Comparison of ENCODE assay signal across 21 mouse cellular contexts in the genomic region with DNA sequence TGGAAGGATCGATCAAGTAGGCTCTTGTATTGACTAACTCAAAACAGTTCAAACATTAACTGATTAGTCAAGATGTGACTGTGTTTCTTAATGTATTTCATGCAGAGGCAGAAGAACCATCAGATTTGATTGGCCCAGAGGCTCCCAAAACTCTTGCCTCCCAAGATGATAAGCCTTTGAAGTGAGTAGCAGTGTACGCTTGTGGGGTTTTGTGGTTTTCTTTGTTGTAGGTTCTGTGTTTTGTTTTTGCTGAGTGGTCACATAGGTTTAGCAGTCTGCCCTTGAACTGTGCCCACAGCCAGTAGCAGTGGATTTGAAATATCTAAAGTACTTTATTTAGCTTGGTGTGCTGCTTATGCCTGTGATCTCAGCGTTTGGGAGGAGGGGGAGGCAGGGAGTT. TPM values are rescaled to one million over a fixed set of nuclear protein-coding genes. Genes with fewer than 3 reads are reported as not detected.
"Had no signal": no experiment of that assay in that cellular context is flagged by ENCODE, and none has a peak within 500 bp of the region (broad histone marks: within the 10 kb centered on the region; RNA-seq: fewer than 3 reads in every experiment).

No protein-coding gene starts in this region.

- H3K4me2 ChIP-seq: limb, embryonic 13.5 days; liver, embryonic 13.5 days; midbrain, embryonic 12.5 days; midbrain, embryonic 15.5 days had no signal

- H3K9me3 ChIP-seq: limb, embryonic 10.5 days; limb, embryonic 13.5 days; liver, embryonic 13.5 days; midbrain, embryonic 12.5 days; midbrain, embryonic 15.5 days had no signal

- H3K4me1 ChIP-seq: limb, embryonic 10.5 days; limb, embryonic 13.5 days; liver, embryonic 13.5 days; midbrain, embryonic 12.5 days; midbrain, embryonic 15.5 days had no signal

- ATAC-seq: midbrain, embryonic 15.5 days had no signal

- H3K9ac ChIP-seq: limb, embryonic 13.5 days; liver, embryonic 13.5 days; midbrain, embryonic 12.5 days; midbrain, embryonic 15.5 days had no signal

- H3K4me3 ChIP-seq: limb, embryonic 10.5 days; limb, embryonic 13.5 days; liver, embryonic 13.5 days; midbrain, embryonic 12.5 days; midbrain, embryonic 15.5 days; myocyte had no signal

- DNase-seq: kidney, adult 9 months; kidney, postnatal 14 days; kidney, postnatal 4 days; liver; liver, embryonic 13.5 days; lung, adult 2 months; lung, postnatal 14 days; right cerebral cortex, adult 18-20 months; right cerebral cortex, postnatal 14 days; right cerebral cortex, postnatal 4 days; thymus, adult 2 months; thymus, postnatal 36 days had no signal

- H3K27ac ChIP-seq: limb, embryonic 10.5 days; limb, embryonic 13.5 days; liver, embryonic 13.5 days; macrophage; midbrain, embryonic 12.5 days; midbrain, embryonic 15.5 days; stomach, postnatal 0 days had no signal

- H3K27me3 ChIP-seq: limb, embryonic 13.5 days; liver, embryonic 13.5 days; midbrain, embryonic 12.5 days; midbrain, embryonic 15.5 days had no signal

RNA-seq across cellular contexts. Expression of gene Akap14, which starts 26.9 kb away (rescaled TPM):
- polyA plus RNA-seq: kidney, embryonic 16.5 days; limb, embryonic 10.5 days; limb, embryonic 13.5 days; liver, embryonic 13.5 days; macrophage; myocyte; stomach, postnatal 0 days; urinary bladder, adult 2 months had no signal
